Mouse (Mus musculus) cerebellum, adult 11 months (tissue): ENCODE measurements around the gene Lgr5.
A peak's percentile ranks its signal among the peaks of the same experiment; 100 is the strongest.

ENCODE experiments used
- DNase-seq: peaks from one replicate; pipeline ENCODE4 v3.0.0; 2022

Gene Lgr5

DNA sequence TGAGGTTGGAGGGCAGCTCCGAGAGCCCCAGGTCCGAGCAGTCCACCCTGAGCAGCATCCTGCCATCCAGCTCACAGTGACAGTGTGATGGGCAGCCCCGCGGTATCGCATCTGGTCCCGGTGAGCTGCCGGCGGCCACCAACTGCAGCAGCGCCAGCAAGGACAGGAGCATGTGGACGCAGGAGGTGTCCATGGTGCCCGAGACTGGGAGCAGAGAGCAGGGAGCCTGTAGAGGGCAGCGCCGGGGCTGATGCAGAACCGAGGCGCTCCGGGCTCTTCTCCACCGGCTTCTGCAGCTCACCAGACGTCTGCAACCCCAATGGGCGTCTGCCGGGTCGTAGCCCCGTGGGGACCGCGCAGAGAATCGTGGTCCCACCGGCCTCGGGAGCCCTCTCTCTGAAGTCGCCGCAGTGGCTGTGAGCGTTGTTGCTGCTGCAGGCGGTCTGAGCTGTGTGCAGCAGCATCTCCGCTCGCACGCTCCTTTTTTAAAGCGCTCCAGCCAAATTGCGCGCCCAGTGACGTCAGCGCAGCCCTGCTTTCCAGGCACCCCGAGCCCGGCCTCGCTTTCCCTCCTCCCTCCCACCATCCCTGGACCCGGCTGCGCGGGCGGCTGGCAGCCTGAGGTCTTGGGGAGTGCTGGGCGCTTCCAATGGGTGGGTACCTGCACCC lies at the start of gene Lgr5:
Gene Lgr5, minus strand, starts transcription at position 480 of the 669 bp plus-strand sequence.
- peak; percentile 71 for DNase-seq

GRCm38 (mm10) chr10:115626678-115627077 lies 39.1 kb upstream of the Lgr5 start:
- DNase-seq: no peak

DNA sequence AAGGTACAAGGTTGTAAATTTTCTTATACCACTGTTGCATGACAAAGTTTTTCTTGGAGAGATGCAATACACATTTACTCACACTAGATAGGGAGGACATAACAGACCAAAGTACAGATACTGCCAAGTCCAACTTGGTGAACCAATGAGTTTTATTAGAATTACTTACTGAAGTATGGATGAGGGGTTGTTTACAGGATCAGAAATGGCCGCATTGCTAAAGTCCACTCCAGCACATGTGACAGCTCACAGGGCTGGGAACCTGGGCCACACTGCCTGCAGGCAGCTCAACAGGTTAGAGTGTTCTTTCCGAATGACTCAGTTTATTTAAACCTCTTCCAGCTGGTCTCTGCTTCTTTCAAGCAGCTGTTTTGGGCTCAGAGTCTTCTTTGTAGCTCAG lies 37.4 kb upstream of the Lgr5 start:
- DNase-seq: no peak

GRCm38 (mm10) chr10:115623956-115624671 lies 36.5 kb upstream of the Lgr5 start:
- no peak for DNase-seq

GRCm38 (mm10) chr10:115623481-115623880 lies 35.9 kb upstream of the Lgr5 start:
- DNase-seq: no peak

DNA sequence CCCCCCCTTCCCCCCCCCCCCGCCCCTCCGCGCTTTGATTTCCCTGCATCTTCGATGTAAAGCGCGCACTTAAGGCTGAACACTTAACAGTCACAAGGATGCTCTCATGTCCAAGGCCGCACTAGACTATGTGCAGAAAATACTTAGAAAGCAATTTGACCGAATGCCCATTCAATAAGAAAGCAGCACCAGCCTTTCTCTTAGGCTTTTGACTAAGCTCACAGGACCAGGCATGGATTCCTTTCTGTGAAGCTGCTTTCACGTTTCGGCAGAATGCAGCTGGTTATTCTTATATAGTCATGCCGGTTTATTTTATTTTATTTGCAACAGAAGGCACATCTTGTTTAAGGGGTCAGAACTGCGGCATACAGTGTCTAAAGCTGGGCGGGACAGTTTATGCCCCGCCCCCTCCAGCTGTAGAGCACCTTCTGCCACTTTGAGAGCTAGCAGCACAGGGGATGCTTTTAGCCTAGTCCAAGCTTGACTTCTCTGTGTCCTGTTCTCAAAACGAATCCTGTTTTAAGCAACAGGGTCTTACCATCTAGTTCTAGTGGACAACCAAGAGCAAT lies 30.8 kb upstream of the Lgr5 start:
- DNase-seq: no peak

- peak; percentile 22 for DNase-seq
Observed at GRCm38 (mm10) chr10:115617456-115618287, 30.1 kb upstream of the Lgr5 start.

GRCm38 (mm10) chr10:115595748-115596147 lies 8.2 kb upstream of the Lgr5 start:
- DNase-seq: no peak

DNA sequence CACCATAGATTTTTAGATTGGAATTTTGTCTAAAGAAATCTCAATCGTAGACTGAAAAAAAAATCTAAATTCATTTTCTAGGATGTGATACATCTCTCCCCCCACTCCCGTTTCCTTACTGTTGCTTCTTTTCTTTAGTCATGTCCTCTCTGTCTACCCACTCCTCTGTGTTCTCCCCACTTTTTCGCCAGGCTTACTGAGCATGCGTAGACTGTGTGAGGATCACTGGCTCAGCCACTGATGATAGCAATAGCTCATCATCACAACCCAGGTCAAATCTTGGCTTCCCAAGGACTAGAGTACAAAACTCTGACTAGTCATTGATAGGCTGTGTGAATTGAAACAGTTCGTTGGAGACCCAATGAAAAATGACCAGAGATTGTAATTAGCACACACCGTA lies 6.1 kb upstream of the Lgr5 start:
- no peak for DNase-seq

DNA sequence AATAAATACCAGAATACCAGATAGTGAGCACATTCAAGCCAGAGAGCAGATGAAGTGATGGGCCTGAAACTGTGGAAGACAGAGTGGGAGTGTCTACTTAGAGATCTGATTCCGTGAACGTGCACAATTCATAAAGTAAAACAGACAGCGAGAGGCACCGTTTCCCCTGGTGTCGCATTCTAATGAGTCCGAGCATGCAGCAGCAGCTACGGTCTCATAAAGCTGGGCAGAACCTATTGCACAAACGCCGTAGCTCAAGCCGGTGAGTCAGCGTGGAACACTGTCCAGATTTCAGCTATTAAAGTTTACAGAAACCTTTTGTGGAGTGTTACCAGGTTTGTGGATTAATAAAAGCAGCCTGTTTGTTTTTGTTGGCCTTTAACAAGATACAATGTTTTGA lies 5.6 kb upstream of the Lgr5 start:
- no peak for DNase-seq

- no peak for DNase-seq
Observed at GRCm38 (mm10) chr10:115587979-115588378, 399 bp upstream of the Lgr5 start.

GRCm38 (mm10) chr10:115586246-115587231 lies 1.0 kb downstream of the Lgr5 start:
- DNase-seq: peak; percentile 27

- no peak for DNase-seq
Observed at GRCm38 (mm10) chr10:115585491-115586245, 1.9 kb downstream of the Lgr5 start.

DNA sequence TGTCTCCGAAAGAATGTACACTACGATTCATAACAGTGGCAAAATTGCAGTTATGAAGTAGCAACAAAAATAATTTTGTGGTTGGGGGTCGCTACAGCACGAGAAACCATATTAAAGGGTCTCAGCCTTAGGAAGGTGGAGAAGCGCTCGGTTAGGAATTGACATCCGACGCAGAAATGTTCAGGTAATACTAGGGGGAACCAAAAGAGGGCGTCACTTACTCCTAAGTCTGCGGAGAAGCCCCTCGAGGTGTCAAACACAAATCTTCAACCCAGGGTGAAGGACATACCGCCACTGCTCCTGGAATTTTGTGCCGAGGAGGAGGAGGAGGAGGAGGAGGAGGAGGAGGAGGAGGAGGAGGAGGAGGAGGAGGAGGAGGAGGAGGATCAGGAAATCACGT lies 2.9 kb downstream of the Lgr5 start:
- DNase-seq: no peak

- DNase-seq: no peak
Observed at GRCm38 (mm10) chr10:115583071-115583470, 4.5 kb downstream of the Lgr5 start.

DNA sequence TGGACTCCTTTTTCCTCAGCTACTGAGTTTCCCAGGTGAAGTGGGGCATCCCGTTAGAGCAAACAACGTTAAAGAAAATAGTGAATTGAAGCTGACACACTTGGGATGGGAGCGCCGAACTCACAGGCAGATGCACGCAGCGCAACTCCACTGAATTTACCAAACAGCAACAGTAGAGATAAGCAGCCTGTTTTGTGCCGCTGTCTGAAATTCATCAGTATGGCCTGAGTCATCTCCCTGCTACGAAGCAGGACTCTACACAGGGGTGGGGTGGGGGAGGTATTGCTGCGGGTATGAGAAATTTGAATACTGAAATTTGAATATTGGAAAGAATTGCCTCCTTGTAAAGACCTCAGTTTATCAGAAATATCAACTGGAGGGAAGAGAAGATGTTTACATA lies 5.6 kb downstream of the Lgr5 start:
- no peak for DNase-seq

DNA sequence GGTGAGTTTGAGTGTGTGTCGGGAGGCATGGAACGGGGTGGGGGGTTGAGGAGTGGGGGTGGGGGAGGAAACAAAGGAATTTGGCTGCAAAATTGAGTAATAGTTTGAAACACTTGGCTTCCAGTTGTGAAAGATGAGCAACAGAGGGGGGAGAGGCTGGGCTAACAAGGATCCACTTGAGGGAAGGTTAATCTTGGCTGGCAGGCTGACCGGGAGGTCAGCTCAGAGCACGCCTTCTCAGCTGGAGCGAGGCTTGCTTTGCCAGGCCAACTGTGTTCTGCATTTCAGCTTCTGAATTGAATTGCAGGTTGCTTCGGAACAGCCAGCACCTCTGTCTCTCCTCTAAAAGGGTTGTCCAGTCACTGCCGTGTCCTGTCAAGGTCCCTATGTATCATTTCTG lies 8.1 kb downstream of the Lgr5 start:
- no peak for DNase-seq

- no peak for DNase-seq
Observed at GRCm38 (mm10) chr10:115579076-115579475, 8.5 kb downstream of the Lgr5 start.

DNA sequence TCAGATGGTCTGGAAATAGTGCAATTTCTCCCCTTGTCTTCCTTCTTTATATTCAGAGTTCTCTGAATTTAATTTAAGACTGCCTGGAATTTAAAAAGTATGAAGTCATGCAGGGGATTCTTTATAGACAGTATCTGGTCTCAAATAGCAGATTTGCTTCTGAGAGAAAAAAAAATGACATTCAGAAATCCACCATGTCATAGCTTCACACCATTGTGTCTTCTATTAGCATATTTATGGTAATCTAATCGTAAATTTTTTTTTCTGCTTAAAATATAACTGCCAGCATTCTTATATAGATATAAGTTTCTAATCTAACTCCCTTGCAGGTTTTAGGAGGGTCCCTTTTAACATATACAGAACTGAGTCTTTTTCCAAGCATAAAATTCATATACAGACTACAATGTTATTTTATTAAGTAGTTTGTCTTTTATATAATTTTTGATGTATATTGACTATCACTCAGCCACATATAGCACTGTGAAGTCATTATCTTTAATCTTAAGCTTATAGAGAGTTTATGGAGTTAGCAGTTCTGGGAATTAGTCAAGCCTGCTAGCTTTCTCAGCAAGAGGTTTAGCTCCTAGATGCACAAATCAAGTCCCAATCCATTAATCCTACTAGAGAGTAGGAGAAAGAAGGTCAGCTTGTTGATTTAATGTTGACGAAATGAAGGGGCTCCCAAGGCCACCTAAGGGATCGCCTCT lies 15.7 kb downstream of the Lgr5 start:
- no peak for DNase-seq

GRCm38 (mm10) chr10:115571317-115571716 lies 16.3 kb downstream of the Lgr5 start:
- no peak for DNase-seq

DNA sequence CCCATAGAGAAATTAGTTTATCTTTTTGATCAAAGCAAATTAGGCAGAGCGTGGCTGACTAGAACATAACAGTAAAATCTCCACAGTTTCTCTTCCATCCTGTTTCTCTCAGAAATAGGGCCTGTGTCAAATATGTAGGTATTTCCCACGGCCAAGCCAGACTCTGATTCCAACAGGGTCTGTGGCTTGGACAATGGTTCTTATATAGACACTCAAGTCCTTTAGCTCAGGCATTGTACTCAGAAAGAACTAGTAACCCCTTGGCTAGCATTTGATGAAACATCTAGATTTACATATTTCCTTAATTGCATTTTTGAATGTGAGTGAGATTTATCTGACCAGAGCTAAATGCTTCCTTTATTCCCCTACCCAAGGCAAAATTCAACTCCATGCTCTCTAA lies 17.0 kb downstream of the Lgr5 start:
- no peak for DNase-seq
